Mouse (Mus musculus): ENCODE results near the gene Ube2d3. TPM values are rescaled to one million over a fixed set of nuclear protein-coding genes. Genes with fewer than 3 reads are reported as not detected.

Gene Ube2d3
- polyA plus RNA-seq, 1 experiment from 2014 or later: 512 TPM

DNA sequence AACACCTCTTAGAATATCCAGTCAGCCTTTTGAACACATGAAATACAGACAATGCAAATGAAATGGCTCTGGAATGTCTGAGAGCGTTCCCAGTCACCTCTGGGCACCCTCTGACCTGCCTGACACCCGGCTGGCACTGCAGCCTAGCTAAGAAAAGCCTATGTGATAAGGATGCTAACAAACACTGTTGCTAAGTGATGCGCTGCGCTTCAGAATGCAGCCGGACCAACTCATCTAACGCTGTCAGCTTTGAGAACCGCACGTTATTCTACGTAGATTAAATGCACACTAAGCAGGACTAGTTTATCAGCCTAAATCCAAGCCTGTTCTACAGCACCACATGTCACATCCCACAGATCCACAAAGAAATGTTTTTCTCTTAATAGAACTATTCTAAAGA, 26.1 kb upstream of the Ube2d3 start:
- no peaks in the 10 kb centered on the region for H3K4me1 ChIP-seq
- H3K27me3 ChIP-seq: no peaks in the 10 kb centered on the region
- WGBS: 81% methylated on average over 9 of the region's 9 CpGs
- H3K9me3 ChIP-seq (replicated peaks): no peaks in the 10 kb centered on the region
- H3K27ac ChIP-seq: no peak overlapping the region
- no peak overlapping the region for H3K9ac ChIP-seq
- peaks cover 34% of the 10 kb centered on the region for H3K36me3 ChIP-seq
- H3K4me2 ChIP-seq: no peak overlapping the region
- no peak overlapping the region for H3K4me3 ChIP-seq (replicated peaks)
- no peak for ATAC-seq (replicated peaks; ENCODE audit: low FRiP score)

DNA sequence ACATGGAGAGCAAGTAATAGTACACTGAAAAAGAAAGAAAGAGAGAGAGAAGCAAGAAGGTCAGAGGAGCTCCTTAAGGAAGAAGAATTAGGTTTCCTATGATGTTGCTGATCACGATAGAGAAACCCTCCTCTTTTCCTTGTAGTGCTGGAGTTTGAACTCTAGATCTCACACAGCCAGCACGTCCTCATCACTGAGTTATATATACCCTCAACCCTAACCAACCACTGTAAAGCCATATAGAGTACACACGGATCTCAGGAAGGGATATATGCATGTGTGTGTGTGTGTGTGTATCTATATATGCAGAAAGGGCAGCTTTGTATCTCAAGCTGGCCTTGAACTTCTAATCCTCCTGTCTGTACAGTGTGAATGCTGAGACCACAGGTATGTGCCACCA, 20.7 kb upstream of the Ube2d3 start:
- WGBS: 81% methylated on average over 3 of the region's 3 CpGs
- Histone ChIP-seq H3K9ac (no peak overlapping the region), H3K4me3 (replicated peaks) (no peak overlapping the region), H3K36me3 (peaks cover 7% of the 10 kb centered on the region), H3K27ac (no peak overlapping the region), H3K9me3 (replicated peaks) (no peaks in the 10 kb centered on the region), H3K27me3 (no peaks in the 10 kb centered on the region), H3K4me1 (peaks cover 10% of the 10 kb centered on the region), H3K4me2 (no peak overlapping the region)
- no peak for ATAC-seq (replicated peaks; ENCODE audit: low FRiP score)

DNA sequence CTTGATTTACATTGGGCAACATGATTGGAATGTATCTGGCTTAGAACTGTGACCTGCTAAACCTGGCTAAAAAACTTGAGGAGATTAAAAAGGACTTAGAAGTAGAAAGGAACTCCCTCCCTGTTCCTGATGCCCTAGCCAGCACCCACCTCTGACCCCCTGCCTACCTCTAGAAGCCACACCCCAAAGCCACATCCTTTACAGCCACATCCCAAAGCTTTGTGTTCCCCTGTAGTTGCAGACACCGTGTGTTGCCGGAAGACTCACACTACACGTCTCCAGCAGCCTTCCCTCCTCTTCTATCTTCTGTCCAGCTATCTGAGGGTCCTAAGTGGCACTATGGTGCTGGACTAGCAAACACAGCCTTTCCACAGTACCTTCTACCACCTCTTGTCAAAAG, 20.1 kb upstream of the Ube2d3 start:
- WGBS: 90% methylated on average over 3 of the region's 3 CpGs
- peaks cover 7% of the 10 kb centered on the region for H3K36me3 ChIP-seq
- no peak overlapping the region for H3K27ac ChIP-seq
- no peaks in the 10 kb centered on the region for H3K27me3 ChIP-seq
- no peak overlapping the region for H3K4me2 ChIP-seq
- ATAC-seq (replicated peaks; ENCODE audit: low FRiP score): no peak
- no peak overlapping the region for H3K4me3 ChIP-seq (replicated peaks)
- H3K9me3 ChIP-seq (replicated peaks): no peaks in the 10 kb centered on the region
- peaks cover 13% of the 10 kb centered on the region for H3K4me1 ChIP-seq
- no peak overlapping the region for H3K9ac ChIP-seq

DNA sequence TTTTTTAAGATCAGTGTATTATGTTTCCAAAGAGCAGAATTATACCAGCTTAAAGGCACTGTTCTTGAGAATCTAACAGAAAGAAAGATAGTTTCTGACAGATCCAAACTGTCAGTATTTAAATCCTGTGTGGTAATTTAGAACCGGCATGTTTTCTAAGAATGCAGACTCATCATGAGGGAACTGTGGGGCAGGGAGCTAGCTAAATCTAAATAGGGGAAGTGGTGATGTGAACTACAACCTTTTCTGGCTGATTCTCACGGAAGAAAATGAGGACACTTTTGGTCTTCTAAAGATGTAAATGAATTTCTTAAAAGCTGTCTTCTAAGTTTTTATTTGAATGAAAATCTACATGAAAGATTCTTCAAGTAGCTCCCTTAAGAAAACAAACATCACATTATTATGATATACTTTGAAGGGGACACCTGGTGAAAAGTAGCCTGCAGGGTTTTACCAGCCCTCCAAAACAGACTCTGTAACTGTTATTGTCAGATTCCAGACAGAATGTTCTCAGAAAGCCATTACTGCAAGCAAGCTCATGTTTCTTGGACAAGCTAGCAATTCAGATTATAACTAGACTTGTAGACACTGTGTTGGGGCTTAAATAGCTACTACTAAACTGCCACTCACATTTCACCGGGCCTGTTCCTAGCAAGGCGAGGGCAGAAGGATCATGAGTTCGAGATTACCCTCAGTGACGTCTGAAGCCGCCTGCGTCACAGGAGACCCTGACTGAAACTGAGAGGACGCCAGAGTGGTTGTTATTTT, 17.2 kb upstream of the Ube2d3 start:
- ATAC-seq (replicated peaks; ENCODE audit: low FRiP score): no peak
- no peak overlapping the region for H3K27ac ChIP-seq

DNA sequence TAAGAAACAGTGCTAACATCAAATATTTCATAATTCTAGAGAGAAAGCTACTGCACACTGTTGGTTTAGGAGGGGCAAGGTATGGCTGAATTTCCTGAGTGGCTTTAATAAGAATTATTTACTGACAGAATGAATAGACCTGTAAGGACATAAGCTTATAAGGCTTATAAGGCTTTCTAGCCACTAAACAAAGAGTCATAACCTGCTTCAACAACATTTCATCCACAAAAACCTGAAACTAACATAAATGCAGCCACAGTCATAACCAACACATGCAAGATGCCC, 16.7 kb upstream of the Ube2d3 start:
- H3K9me3 ChIP-seq (replicated peaks): no peaks in the 10 kb centered on the region
- H3K4me3 ChIP-seq (replicated peaks): no peak overlapping the region
- no peak overlapping the region for H3K27ac ChIP-seq
- ATAC-seq (replicated peaks; ENCODE audit: low FRiP score): no peak
- no peaks in the 10 kb centered on the region for H3K27me3 ChIP-seq
- H3K4me2 ChIP-seq: no peak overlapping the region
- H3K9ac ChIP-seq: 0 out of 2 replicates have a peak overlapping the region, but pooled peaks have one; percentile 83
- H3K36me3 ChIP-seq: peaks cover 4% of the 10 kb centered on the region
- peaks cover 20% of the 10 kb centered on the region for H3K4me1 ChIP-seq

More for the DNA sequence above, 17.2 kb upstream of the Ube2d3 start:
- H3K9me3 ChIP-seq (replicated peaks): no peaks in the 10 kb centered on the region
- 84% methylated on average over 9 of the region's 9 CpGs for WGBS
- peaks cover 7% of the 10 kb centered on the region for H3K36me3 ChIP-seq
- no peak overlapping the region for H3K4me2 ChIP-seq
- no peak overlapping the region for H3K9ac ChIP-seq
- no peak overlapping the region for H3K4me3 ChIP-seq (replicated peaks)
- H3K27me3 ChIP-seq: no peaks in the 10 kb centered on the region
- peaks cover 20% of the 10 kb centered on the region for H3K4me1 ChIP-seq

DNA sequence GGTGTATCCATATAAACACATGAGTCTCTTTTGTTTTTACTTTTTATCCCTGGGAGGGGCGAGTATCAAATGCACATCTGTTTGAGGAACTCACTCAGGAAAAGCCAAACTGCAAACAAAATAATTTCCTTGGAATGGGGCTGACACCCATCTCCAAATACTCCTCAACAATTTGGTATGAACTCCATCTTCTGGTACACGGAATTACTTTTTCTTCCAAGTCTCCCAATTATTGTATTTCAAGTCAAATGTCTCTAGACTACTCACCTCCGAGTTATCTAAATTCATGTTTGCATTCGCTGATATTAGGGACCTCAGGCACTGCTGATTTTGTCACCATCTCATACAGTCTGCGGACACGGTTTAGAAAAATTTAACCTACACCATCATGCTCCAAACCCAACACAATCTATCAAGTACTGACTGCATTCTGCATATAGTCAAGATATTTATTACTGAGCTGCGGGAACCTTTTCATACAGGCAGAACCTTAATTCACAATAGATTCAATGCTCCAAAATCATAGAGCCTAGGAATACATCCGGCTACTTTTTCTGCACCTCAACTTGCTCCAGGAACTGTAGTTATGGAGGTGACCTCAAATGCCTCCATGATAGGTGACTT, 15.6 kb upstream of the Ube2d3 start:
- peak overlapping the region; percentile 98 for H3K27ac ChIP-seq
- ATAC-seq (replicated peaks; ENCODE audit: low FRiP score): no peak
- 28% methylated on average over 8 of the region's 8 CpGs for WGBS

DNA sequence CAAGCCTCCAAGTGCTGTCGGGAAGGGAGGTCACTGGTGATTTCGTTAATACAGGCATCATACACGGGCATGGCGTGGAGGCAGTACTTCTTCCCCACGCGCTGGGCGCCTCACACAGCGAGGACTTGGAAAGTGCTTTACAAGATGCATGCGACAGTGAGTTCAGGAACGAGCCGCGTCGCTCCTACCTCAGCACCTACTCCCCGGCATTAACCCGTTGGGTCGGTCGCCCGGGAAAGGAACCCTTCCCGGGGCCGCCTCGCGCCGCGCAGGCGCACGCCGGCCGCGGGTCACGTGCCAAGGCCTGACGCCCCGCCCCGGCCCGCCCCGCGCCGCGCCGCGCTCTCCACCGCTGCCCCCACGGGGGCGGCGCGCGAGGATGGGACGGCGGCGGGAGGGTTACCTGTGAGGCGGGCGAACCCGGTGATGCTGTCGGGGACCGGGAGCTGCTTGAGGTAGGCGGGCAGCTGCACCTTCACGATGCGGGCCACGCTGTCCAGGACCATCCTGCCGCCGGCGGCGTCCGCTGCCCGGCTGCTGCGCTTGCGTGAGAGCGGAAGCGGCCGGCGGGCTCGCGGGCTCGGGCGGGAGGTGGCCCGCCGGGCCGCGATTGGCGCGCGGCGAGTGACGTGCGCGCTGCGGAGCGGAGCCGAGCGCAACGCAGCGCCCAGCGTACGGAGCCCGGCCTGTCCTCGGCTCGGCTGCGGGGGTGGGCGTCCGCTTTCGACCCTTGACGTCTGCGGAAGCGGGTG, 14.9 kb upstream of the Ube2d3 start:
- WGBS: under 1% methylated on average over 103 of the region's 103 CpGs
- Histone ChIP-seq H3K4me2 (peak overlapping the region; percentile 75), H3K9ac (peak overlapping the region; percentile 83), H3K27ac (peak overlapping the region; percentile 98), H3K36me3 (no peaks in the 10 kb centered on the region), H3K27me3 (no peaks in the 10 kb centered on the region), H3K9me3 (replicated peaks) (no peaks in the 10 kb centered on the region), H3K4me1 (peaks cover 20% of the 10 kb centered on the region), H3K4me3 (replicated peaks) (peak overlapping the region; percentile 83)
- peak; percentile 98 for ATAC-seq (replicated peaks; ENCODE audit: low FRiP score)

More for the DNA sequence above, 15.6 kb upstream of the Ube2d3 start:
- H3K9ac ChIP-seq: peak overlapping the region; percentile 83
- no peaks in the 10 kb centered on the region for H3K9me3 ChIP-seq (replicated peaks)
- H3K4me2 ChIP-seq: peak overlapping the region; percentile 75
- no peaks in the 10 kb centered on the region for H3K36me3 ChIP-seq
- H3K4me3 ChIP-seq (replicated peaks): peak overlapping the region; percentile 83
- H3K27me3 ChIP-seq: no peaks in the 10 kb centered on the region
- H3K4me1 ChIP-seq: peaks cover 20% of the 10 kb centered on the region

DNA sequence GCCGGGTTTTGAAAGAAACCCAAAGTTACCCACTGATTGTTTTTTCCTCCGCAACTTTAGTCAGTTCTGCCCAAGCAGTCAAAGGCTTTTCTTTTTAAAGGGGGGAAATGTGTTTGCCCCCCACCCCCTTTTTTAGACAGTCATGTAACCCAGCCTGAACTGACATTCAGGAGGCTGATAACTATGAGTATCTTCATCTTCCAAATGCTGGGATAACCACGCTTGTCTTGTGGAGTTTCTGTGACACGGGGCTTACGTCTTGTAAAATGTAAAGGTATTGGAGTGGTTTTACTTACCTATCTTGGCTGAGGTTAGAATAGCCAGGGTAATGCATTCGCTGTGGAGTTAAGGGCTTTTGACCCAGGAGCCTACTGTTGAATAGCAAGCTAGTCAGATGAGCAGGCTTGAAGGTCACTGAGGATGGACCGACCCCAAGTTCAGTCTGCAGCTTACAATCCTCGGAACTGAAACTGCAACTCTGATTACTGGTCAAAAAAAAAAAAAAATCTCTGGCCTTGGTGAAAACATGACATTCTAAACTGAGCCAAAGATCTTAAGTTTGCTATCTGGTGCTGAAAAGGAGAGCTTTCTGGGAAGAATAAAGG, 14.2 kb upstream of the Ube2d3 start, which contains the start of gene Cisd2:
Cisd2 (minus strand) TSS at position 318 of the 605 bp plus-strand sequence.
- no peaks in the 10 kb centered on the region for H3K27me3 ChIP-seq
- WGBS: 1% methylated on average over 8 of the region's 8 CpGs
- H3K4me3 ChIP-seq (replicated peaks): peak within 1 kb of the TSS; percentile 83
- H3K9me3 ChIP-seq (replicated peaks): no peaks in the 10 kb centered on the region
- no peaks in the 10 kb centered on the region for H3K36me3 ChIP-seq
- peaks cover 20% of the 10 kb centered on the region for H3K4me1 ChIP-seq
- H3K4me2 ChIP-seq: peak within 1 kb of the TSS; percentile 75
- H3K9ac ChIP-seq: peak within 1 kb of the TSS; percentile 83
- H3K27ac ChIP-seq: peak within 1 kb of the TSS; percentile 98
- ATAC-seq (replicated peaks; ENCODE audit: low FRiP score): peak; percentile 24

DNA sequence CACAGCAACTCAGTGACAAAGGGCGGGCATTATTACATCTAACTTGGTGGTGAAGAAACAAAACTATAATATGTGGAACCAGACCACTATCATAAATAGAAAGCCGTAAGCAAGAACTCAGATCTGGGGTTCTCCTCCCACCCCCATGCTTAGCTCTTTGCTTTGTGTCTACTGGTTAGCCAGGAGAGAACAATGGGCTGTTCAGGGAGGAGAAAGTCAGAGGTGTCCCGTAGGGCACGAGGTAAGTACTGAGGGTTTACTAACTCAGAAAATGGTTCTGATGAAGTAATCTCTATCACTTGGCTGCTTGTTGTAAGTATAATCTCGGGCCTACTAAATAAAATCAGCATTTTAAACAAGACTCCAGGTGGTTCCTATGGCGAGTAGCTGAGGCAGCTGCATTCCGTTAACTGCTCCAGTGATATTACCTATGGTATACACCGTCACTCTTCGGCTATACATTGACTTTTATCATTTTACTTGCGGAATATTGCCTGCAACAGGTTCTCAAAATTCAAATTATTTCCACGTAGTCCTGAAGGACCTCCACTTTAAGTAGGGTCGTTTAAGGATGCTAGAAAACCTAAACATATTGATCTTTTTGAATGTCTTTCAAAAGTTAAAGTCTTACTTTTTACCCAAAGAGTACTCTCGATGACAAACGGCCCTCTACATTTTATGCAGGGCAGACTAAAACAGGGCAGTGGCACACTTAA, 890 bp upstream of the Ube2d3 start:
- Histone ChIP-seq H3K9me3 (replicated peaks) (no peaks in the 10 kb centered on the region), H3K27me3 (no peaks in the 10 kb centered on the region), H3K4me2 (peak overlapping the region; percentile 60), H3K36me3 (peaks cover 9% of the 10 kb centered on the region), H3K4me1 (peaks cover 10% of the 10 kb centered on the region), H3K9ac (peak overlapping the region; percentile 96), H3K4me3 (replicated peaks) (peak overlapping the region; percentile 81), H3K27ac (peak overlapping the region; percentile 100)
- no peak for ATAC-seq (replicated peaks; ENCODE audit: low FRiP score)
- WGBS: 48% methylated on average over 14 of the region's 14 CpGs

DNA sequence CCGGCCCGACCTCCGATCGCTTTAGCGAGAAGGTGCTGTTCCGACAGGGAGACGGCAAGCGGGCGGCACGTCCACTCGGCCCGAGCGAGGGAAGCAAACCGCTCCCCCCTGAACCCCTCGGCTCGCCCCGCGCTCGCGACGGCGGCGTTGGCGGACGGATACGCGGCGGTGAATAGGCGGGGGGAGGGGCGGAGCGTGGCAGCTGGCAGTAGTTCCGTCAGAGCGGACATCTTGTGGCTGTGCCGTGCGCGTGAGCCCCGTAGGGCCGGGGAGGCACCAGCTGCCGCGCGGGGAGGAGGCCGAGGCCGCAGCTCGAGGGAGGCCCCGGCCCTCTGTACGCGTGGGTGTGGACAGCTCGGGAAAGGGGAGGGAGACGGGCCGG, 573 bp downstream of the Ube2d3 start:
- peak overlapping the region; percentile 81 for H3K4me3 ChIP-seq (replicated peaks)
- H3K4me1 ChIP-seq: peaks cover 17% of the 10 kb centered on the region
- H3K36me3 ChIP-seq: peaks cover 16% of the 10 kb centered on the region
- WGBS: under 1% methylated on average over 45 of the region's 50 CpGs
- peak overlapping the region; percentile 96 for H3K9ac ChIP-seq
- H3K9me3 ChIP-seq (replicated peaks): no peaks in the 10 kb centered on the region
- peak; percentile 80 for ATAC-seq (replicated peaks; ENCODE audit: low FRiP score)
- peak overlapping the region; percentile 67 for H3K4me2 ChIP-seq
- no peaks in the 10 kb centered on the region for H3K27me3 ChIP-seq
- H3K27ac ChIP-seq: peak overlapping the region; percentile 100

DNA sequence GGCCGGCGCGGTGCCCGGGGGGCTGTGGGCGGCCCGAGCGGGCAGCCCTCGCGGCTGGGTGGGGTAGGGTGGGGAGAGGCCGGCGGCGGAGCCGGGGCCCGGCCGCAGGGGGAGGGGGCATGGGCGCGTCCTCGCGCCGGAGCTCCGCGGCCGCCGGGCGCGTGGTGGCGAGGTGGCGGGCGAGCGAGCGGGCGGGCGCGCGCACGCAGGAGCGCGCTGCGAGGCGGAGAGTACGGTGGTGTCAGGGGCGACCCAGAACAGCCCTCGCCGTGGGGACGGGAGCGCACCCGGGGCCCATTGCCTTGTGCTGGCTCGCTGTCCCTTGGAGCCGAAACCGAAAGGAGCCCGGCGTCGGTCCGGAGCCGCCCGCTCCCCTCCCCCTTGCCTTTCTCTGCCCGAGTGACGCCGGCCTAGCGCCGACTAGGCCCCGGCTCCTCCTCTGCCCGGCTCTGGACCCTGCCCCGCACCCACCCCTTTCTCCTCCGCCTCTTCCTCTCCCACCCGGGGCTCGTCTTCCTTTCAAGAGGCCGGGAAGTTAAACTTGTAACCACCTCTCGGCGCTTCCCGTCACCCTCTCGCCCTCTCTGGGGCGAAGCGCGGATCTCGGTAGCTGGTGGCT, 1.1 kb downstream of the Ube2d3 start:
- peak; percentile 72 for ATAC-seq (replicated peaks; ENCODE audit: low FRiP score)
- H3K4me1 ChIP-seq: peaks cover 20% of the 10 kb centered on the region
- peak overlapping the region; percentile 96 for H3K9ac ChIP-seq
- H3K27me3 ChIP-seq: no peaks in the 10 kb centered on the region
- no peaks in the 10 kb centered on the region for H3K9me3 ChIP-seq (replicated peaks)
- H3K4me3 ChIP-seq (replicated peaks): peak overlapping the region; percentile 81
- WGBS: 0% methylated on average over 59 of the region's 76 CpGs
- peak overlapping the region; percentile 67 for H3K4me2 ChIP-seq
- peaks cover 16% of the 10 kb centered on the region for H3K36me3 ChIP-seq
- peak overlapping the region; percentile 100 for H3K27ac ChIP-seq
